Mouse (Mus musculus) layer of hippocampus, adult 8-10 months (tissue): ENCODE measurements around the gene Elp4. TPM values are rescaled to one million over a fixed set of nuclear protein-coding genes. Genes with fewer than 3 reads are reported as not detected.

Experiments used
- DNase-seq, 2 experiments: peaks; one replicate each; pipeline ENCODE4 v3.0.0; 2022; ENCODE audit warnings: low spot score in 2 of 2
- total RNA-seq, 4 experiments: library from RNA; stranded (reverse); gene quantifications; 2 replicates each; pipeline ENCODE4 v1.2.4; 2022

Elp4 gene
- total RNA-seq, 4 experiments from 2014 or later: 16.9 to 28.2 (median 20.9) TPM

- no peak for DNase-seq
Observed at GRCm38 (mm10) chr2:105671798-105672595, 232.4 kb downstream of the Elp4 start.

DNA sequence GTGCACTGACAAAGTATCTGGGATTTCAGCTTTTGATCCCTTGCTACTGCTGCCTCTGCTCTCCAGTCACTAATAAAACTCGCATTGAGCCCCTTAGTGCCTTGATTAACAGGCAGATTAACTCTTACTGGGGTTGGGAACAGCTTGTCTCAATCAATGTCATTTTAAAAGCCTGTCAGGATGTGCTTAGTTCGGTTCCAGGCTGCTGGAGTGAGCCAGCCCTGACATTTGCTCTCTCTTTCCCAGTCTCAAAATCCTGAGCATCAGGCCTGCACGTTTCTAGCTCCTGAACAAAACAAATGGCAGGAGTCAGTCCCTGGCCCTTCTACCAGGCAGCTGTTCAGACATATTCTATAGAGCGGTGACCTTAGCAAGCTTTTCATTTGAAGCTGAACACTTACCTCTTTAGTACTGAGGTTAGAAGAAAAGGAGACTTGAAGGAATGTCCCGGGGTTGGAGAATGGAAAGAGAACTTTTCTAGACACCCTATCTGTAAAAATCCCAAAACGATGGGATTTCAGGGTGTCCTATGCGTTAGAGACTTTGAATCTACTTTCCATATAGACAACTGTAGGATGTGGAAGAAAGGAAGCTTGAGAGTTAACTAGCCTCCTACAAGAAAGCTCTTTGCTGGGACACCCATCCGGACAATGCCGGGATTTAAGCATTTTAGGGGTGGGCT is 233.1 kb downstream of the Elp4 start:
- DNase-seq: no peak

DNA sequence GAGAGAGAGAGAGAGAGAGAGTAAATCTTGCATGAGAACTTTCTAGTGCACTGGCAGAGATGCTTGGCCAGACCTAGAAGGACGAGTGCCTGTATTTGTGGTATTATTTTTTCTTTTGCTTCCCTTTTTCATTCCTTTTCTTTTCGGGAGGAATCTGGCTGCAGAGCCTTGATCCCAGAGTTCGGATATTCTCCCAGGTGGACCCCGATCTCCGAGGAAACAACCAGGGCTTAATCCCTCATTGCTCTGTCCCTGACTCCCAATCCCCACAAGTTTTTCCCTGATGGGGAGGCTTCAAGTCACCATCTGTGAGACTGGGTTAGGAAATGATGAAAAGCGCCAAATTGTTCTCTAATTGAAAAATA is 233.7 kb downstream of the Elp4 start:
- DNase-seq: no peak

GRCm38 (mm10) chr2:105669881-105670730 is 234.3 kb downstream of the Elp4 start:
- no peak for DNase-seq

DNA sequence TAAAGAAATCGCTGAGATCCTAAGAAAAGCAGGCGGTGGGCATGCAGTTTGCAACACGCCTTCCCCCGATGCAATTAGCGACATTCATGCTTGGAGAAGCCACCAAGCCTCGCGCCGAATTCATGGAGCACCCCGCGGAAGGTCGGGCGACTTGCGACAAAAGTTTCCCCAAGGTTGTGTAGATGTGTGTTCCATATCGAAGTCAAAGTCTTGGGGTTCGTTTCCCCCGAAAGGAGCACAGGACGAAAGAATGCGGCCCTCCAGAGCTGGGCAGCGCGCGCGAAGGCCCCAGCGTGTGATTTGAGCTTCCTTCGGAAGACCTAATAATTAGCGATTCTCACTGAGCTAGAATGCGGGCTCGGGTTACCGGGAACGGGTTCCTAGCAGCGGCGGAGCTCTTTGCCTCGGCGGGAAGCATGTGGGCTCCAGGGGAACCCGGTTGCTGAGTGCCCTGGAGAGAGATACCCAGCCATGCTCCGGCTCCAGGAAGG is 234.9 kb downstream of the Elp4 start:
- no peak for DNase-seq

DNA sequence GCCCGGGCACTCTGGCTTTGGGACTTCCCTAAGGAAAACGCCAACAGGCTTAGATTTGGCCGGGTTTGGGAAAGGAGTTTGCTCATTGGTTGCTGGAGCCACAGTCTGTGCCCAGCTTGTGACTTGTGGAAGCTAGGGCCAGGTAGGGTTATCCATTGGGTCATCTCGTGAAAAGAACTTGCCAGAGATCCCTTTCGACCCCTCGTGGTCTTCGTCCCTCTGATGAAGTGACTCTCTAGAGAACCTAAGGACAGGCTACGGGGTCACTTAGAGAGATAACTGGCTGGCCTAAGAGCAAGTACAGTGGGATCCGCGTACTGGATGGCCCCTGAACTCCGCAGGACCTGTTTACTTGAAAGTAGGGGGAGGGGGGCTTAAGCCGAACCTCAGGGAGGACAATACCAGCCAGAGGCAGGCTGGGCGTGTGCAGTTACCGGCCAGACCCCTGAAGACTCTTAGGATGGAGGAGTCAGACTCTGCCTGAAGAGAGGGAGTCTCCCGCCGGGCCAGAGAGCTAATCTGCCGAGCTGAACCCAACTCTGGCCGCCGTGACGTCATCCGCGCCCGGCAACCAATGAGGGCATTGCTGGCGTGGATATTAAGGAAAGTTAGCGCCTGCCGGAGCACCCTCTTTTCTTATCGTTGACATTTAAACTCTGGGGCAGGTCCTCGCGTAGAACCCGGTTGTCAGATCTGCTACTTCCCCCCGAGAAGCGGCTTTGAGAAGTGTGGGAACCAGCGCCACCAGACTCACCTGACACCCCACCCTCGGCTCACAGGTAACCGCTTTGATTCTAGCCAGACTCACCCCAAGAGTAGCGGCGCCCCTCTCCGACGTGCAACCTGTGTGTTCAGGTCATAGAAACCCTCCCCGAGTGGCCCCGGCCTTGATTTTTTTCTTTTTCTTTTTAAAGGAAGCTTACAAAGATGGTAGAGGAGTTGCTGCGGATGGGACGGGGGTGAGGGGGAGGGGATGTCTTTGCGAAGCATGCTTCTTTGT is 235.8 kb downstream of the Elp4 start, which contains the start of gene Pax6:
Gene Pax6, plus strand, starts transcription at position 630 of the 1,000 bp plus-strand sequence.
- DNase-seq: no peak

GRCm38 (mm10) chr2:105667626-105667950 is 236.8 kb downstream of the Elp4 start:
- no peak for DNase-seq

DNA sequence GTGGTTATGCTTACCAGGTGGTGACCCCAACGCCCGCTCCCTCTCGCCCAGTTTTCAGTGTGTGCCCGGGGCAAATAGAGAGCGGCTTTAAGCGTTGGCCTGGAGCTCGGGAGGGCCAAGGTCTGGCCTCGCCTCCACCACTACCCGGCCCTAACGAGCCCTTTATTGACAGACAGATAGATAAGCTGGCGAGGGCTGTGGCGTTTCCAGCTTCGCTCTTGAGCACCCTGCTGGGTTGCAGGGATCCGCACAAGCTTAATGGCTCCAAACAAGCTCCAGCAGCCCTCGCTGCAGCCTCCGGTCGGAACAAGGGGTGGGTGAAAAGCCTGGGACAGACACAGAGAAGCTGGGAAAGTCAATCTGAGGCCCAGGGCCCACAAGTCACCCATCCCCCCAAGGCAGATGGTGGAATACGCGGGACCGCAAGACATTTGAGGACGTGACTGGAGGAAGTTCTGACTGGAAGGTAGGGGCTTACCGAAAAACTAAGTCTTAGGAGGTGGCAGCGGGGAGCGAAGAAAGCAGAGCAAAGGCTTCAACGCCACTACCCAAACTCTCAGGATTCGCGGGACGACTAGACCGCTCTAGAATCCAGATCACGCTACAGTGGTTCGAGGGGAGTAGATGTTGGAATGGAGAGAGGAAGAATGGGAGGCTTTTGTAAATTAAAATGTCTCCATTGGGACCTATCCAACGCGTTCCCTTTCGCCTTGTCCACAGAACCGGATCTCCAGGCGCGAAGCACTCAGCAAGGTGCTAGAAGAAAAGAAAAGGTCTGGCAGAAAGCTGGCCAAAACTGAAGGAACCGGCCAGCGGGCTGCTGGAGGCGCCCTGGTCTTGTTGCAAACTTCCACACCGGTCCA is 237.4 kb downstream of the Elp4 start:
- no peak for DNase-seq

DNA sequence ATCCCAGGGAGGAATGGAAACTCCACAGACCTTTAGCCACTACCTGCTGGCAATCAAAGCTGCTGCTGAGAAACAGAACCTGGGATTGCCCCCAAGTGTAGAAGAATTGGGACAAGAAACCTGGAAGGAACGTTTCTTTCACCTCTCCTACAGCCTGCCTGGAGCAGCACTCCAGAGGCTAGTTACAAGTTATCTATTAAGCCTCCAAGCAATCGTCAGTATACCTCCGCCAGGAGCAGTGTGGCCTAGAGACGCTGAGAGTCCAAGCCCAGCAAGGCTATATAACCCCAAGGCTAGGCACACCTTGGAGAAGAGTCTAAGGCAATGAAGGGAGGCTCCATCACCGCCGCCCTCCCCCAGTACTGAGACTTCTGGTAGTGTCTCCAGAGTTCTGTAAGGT is 238.0 kb downstream of the Elp4 start:
- no peak for DNase-seq

GRCm38 (mm10) chr2:105665491-105666250 is 238.7 kb downstream of the Elp4 start:
- no peak for DNase-seq

DNA sequence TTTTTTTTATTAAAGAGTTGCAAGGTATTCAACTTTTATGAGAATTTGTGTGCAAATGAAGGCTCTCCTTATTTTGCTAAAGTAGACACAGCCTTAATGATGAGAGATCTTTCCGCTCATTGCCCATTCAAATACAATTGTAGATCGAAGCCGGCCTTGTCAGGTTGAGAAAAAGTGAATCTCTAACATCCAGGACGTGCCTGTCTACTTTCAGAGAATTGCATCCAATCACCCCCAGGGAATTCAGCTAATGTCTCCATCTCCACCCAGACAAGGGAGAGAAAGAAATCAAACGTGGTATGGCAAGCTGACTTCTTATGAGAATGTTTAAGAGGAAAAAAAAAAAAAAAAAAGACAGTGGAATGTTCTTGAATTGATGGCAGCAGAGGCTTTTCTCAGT is 239.4 kb downstream of the Elp4 start:
- DNase-seq: no peak

DNA sequence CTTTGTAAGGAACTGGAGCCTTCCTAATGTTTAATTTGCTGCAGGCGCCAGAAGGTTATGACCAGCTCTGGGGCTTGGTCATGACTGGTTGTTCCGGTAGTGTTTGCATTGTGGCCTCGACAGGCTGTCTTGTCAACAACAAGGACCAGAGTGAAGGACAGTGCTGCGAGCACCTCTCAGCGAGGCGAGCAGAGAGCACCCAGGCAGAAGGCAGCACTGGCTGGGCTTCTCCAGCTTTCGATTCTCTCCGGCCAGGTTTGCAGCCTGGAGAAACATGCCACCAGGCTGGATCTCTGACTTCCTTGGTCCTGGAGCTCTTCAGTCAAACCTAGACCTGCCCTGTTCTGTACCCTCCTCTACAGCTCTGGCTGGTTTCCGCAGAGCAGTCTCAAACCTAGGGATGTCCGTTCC is 241.3 kb downstream of the Elp4 start:
- DNase-seq: no peak

GRCm38 (mm10) chr2:105662606-105663005 is 241.8 kb downstream of the Elp4 start:
- DNase-seq: no peak

- DNase-seq: no peak
Observed at GRCm38 (mm10) chr2:105662121-105662520, 242.2 kb downstream of the Elp4 start.

DNA sequence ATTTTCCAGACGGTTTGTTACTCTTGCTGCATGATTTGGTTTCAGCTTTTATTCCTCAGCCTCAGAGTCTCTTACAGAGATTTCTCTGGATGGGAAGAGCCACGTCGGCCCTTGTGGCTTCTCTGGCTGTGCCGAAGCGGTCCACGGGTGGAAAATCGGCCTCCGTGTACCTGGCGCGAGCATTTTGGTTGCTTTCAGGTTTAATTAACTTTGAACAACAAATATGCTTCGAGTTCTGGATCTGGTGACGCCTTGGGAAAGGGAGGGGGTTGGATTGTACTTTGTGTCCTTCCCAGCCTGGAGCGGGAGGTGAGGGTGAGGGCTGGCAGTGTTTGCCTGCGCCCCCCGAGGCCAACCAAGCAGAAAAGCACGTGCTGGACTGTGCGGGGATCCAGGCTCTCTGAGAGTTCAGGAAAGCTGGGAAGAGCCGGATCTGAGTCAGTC is 242.7 kb downstream of the Elp4 start:
- DNase-seq: no peak

- DNase-seq: no peak
Observed at GRCm38 (mm10) chr2:105660874-105661622, 243.3 kb downstream of the Elp4 start.

GRCm38 (mm10) chr2:105659926-105660873 is 244.2 kb downstream of the Elp4 start:
- DNase-seq: no peak
